Mouse (Mus musculus) E14TG2a.4 (cell line): Measurements from ENCODE around the gene Strn4.

Experiments used
- CTCF ChIP-seq: conservative IDR thresholded peaks from 2 replicates; pipeline ENCODE4 v1.5.1; 2014; ENCODE audit warnings: low read length
- NANOG ChIP-seq: IDR thresholded peaks from 2 replicates; pipeline ENCODE4 v1.6.1; 2014; ENCODE audit warnings: borderline replicate concordance, low read length, mixed read lengths
- POU5F1 ChIP-seq: IDR thresholded peaks from 2 replicates; pipeline ENCODE4 v1.6.1; 2014; ENCODE audit warnings: low read length, borderline replicate concordance

GRCm38 (mm10) chr7:16808647-16809046 lies 7.0 kb upstream of the Strn4 start:
- TF ChIP-seq NANOG: no peak
- no peak for TF ChIP-seq CTCF
- TF ChIP-seq POU5F1: no peak
